Mouse (Mus musculus) hindbrain, embryonic 14.5 days (tissue): ENCODE data around the gene Dctpp1. TPM values are rescaled to one million over a fixed set of nuclear protein-coding genes. Genes with fewer than 3 reads are reported as not detected.

Experiments used
- ATAC-seq: fragments of 200-750 bp; cut with Nextera tagmentation; 2 replicates; pipeline ENCODE4 v1.8.0; 2017; ENCODE audit warnings: moderate number of reproducible peaks, mild to moderate bottlenecking, moderate TSS enrichment, moderate library complexity; ENCODE audit not compliant: low FRiP score
- DNase-seq: peaks from one replicate; pipeline ENCODE4 v3.0.0-alpha.2; 2015; ENCODE audit warnings: low spot score
- H3K27ac ChIP-seq: fragments of 300-500 bp; sonication (generic); 2 replicates; pipeline ENCODE4 v1.5.1; 2014; ENCODE audit warnings: mild to moderate bottlenecking, moderate library complexity
- H3K27me3 ChIP-seq: fragments of 300-500 bp; sonication (generic); 2 replicates; pipeline ENCODE4 v1.6.1; 2014; ENCODE audit warnings: mild to moderate bottlenecking, low read length, mixed read lengths; ENCODE audit not compliant: control insufficient read depth, insufficient read depth
- H3K36me3 ChIP-seq: fragments of 300-500 bp; sonication (generic); replicated peaks from 2 replicates; pipeline ENCODE4 v1.6.1; 2014; ENCODE audit not compliant: control insufficient read depth, insufficient read depth
- H3K4me1 ChIP-seq: fragments of 300-500 bp; sonication (generic); replicated peaks from 2 replicates; pipeline ENCODE4 v1.6.1; 2014; ENCODE audit warnings: antibody characterized with exemption, low read length, mixed read lengths; ENCODE audit not compliant: control insufficient read depth, insufficient read depth
- H3K4me2 ChIP-seq: fragments of 300-500 bp; sonication (generic); replicated peaks from 2 replicates; pipeline ENCODE4 v1.6.1; 2014; ENCODE audit warnings: mild to moderate bottlenecking, moderate library complexity
- H3K4me3 ChIP-seq: fragments of 300-500 bp; sonication (generic); replicated peaks from 2 replicates; pipeline ENCODE4 v1.5.1; 2014; ENCODE audit warnings: mild to moderate bottlenecking, low read length
- H3K9ac ChIP-seq: fragments of 300-500 bp; sonication (generic); 2 replicates; pipeline ENCODE4 v1.6.1; 2014
- H3K9me3 ChIP-seq: fragments of 300-500 bp; sonication (generic); 2 replicates; pipeline ENCODE4 v1.6.1; 2016; ENCODE audit warnings: low read length; ENCODE audit not compliant: control insufficient read depth
- WGBS: fragments of 180-500 bp; shearing (Covaris S2); extraction: QIAGEN DNeasy Blood & Tissue Kit; methylation state at CpG from one replicate; pipeline ENCODE4 v1.1.7; 2014; 5-methylcytosine and 5-hydroxymethylcytosine counted together
- polyA plus RNA-seq: library from polyadenylated mRNA; unstranded; fragments of >200 nt; fragmentation: Nextera tagmentation; extraction: Ambion mirVana; gene quantifications from 2 replicates; pipeline ENCODE4 v1.2.1, GENCODE M21; 2014

Gene Dctpp1
- polyA plus RNA-seq, 1 experiment from 2014 or later: 126 TPM

GRCm38 (mm10) chr7:127287940-127288339 is 27.4 kb upstream of the Dctpp1 start:
- Histone ChIP-seq H3K27me3 (no peaks in the 10 kb centered on the region), H3K36me3 (no peaks in the 10 kb centered on the region), H3K27ac (no peak overlapping the region), H3K4me1 (no peaks in the 10 kb centered on the region), H3K9ac (no peak overlapping the region), H3K4me2 (no peak overlapping the region), H3K9me3 (peaks cover 10% of the 10 kb centered on the region; the same call in 1 of the 2 replicates), H3K4me3 (no peak overlapping the region)
- WGBS: 75% methylated on average over 1 of the region's 1 CpGs
- DNase-seq (no peak), ATAC-seq (no peak)

GRCm38 (mm10) chr7:127285154-127285553 is 24.6 kb upstream of the Dctpp1 start:
- no peak for DNase-seq
- no peak overlapping the region for H3K27ac ChIP-seq
- 87% methylated on average over 9 of the region's 10 CpGs for WGBS
- no peaks in the 10 kb centered on the region for H3K36me3 ChIP-seq
- no peak for ATAC-seq
- no peaks in the 10 kb centered on the region for H3K27me3 ChIP-seq
- H3K4me2 ChIP-seq: no peak overlapping the region
- H3K4me1 ChIP-seq: no peaks in the 10 kb centered on the region
- H3K9ac ChIP-seq: no peak overlapping the region
- no peak overlapping the region for H3K4me3 ChIP-seq
- H3K9me3 ChIP-seq: peaks cover 10% of the 10 kb centered on the region; the same call in 1 of the 2 replicates

- H3K9me3 ChIP-seq: no peaks in the 10 kb centered on the region
- no peak overlapping the region for H3K4me3 ChIP-seq
- no peak overlapping the region for H3K9ac ChIP-seq
- no peaks in the 10 kb centered on the region for H3K36me3 ChIP-seq
- 96% methylated on average over 2 of the region's 2 CpGs for WGBS
- no peak overlapping the region for H3K4me2 ChIP-seq
- H3K27me3 ChIP-seq: no peaks in the 10 kb centered on the region
- no peak for ATAC-seq
- no peaks in the 10 kb centered on the region for H3K4me1 ChIP-seq
- no peak overlapping the region for H3K27ac ChIP-seq
- no peak for DNase-seq
Observed at GRCm38 (mm10) chr7:127282190-127282589, 21.7 kb upstream of the Dctpp1 start.

DNA sequence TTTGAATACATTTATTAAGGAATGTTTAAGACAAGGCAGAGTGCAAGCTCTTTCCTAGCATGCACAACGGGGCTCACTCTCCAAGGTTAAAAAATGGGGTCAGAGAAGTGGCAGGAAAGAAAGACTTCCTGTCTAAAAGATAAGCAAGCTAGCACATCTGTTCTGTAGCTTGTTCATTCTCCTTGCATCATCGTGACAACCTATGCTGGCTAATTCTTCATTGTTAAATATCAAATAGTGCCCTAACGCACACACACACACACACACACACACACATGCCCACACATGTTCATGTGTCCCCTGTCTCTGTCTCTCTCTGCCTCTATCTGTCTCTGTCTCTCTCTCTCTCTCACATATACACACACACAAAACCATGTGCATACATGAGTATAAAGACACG is 20.6 kb upstream of the Dctpp1 start:
- Histone ChIP-seq H3K9me3 (no peaks in the 10 kb centered on the region), H3K27me3 (no peaks in the 10 kb centered on the region), H3K36me3 (no peaks in the 10 kb centered on the region), H3K27ac (no peak overlapping the region), H3K4me1 (no peaks in the 10 kb centered on the region), H3K4me2 (no peak overlapping the region), H3K9ac (no peak overlapping the region), H3K4me3 (no peak overlapping the region)
- ATAC-seq: no peak
- DNase-seq: no peak
- WGBS: 87% methylated on average over 4 of the region's 4 CpGs

DNA sequence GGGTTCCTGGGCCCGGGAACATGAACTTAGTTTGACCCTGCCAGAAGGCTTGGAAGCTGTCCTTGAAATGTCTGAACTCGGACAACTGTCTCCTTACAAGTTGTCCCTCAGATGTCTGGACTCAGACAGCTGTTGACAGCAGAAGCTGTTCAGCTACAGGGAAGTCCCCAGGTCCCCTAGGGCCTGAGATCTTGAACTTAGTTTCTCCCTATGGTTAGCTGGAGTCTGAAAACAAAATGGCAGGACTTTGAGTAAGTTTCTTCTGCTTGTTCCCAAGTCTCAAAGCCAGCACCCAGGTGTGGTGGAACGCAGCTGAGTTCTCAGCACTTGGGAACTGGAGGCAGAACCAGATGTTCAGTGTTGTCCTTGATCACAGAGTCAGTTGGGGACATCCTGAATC is 19.6 kb upstream of the Dctpp1 start:
- no peaks in the 10 kb centered on the region for H3K27me3 ChIP-seq
- H3K4me1 ChIP-seq: no peaks in the 10 kb centered on the region
- H3K4me3 ChIP-seq: no peak overlapping the region
- H3K27ac ChIP-seq: no peak overlapping the region
- H3K4me2 ChIP-seq: no peak overlapping the region
- ATAC-seq (no peak), DNase-seq (no peak)
- no peak overlapping the region for H3K9ac ChIP-seq
- no peaks in the 10 kb centered on the region for H3K36me3 ChIP-seq
- no peaks in the 10 kb centered on the region for H3K9me3 ChIP-seq
- WGBS: 77% methylated on average over 3 of the region's 3 CpGs

DNA sequence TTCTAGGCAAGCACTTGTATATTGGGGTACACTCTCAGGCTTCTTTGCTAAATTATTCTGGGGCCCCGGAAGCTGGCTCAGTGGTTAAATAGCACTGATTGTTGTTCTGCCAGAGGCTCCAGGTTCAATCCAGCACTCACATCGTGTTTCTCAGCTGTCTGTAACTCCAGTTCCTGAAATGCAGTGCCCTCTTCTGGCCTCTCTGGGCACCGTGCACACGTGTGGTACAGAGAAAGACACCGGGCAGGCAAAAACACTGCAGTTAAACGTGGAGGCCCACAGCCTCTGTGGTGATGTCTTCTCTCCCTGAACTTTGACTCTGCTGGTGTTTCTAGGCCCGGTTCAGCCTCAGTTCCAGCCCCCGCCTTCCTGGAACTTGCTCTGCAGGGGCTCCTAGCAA is 17.8 kb upstream of the Dctpp1 start:
- DNase-seq: no peak

DNA sequence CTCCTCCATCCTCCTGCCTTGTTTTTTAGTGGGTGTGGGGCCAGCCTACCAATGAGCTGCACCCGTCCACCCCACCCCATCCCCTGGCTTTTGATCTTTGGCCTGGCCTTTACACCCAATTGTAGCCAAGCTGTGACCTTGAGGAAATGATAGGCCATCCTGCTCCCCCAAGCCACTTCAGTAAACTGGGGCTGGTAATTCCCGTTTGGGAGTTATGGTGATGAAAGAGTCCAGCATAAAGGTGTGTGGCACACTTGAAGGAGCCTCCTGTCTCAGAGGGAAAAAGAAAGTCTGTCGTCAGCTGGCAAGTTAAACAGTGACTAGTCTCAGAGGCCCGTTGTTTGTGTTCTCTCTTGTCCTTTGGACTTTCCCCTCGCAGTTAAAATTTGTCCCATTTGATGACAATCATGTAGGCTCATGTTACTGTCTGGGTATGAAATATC is 16.0 kb upstream of the Dctpp1 start:
- no peaks in the 10 kb centered on the region for H3K9me3 ChIP-seq
- H3K9ac ChIP-seq: no peak overlapping the region
- 69% methylated on average over 5 of the region's 5 CpGs for WGBS
- H3K4me1 ChIP-seq: peaks cover 21% of the 10 kb centered on the region
- DNase-seq (no peak), ATAC-seq (no peak)
- no peak overlapping the region for H3K4me2 ChIP-seq
- no peak overlapping the region for H3K4me3 ChIP-seq
- H3K27me3 ChIP-seq: no peaks in the 10 kb centered on the region
- peaks cover 4% of the 10 kb centered on the region; the same call in 1 of the 2 replicates for H3K36me3 ChIP-seq
- no peak overlapping the region for H3K27ac ChIP-seq

More for the DNA sequence above, 17.8 kb upstream of the Dctpp1 start:
- H3K9ac ChIP-seq: no peak overlapping the region
- ATAC-seq: no peak
- no peaks in the 10 kb centered on the region for H3K36me3 ChIP-seq
- no peaks in the 10 kb centered on the region for H3K9me3 ChIP-seq
- no peaks in the 10 kb centered on the region for H3K27me3 ChIP-seq
- no peak overlapping the region for H3K4me3 ChIP-seq
- 18% methylated on average over 8 of the region's 8 CpGs for WGBS
- H3K27ac ChIP-seq: no peak overlapping the region
- no peak overlapping the region for H3K4me2 ChIP-seq
- H3K4me1 ChIP-seq: peaks cover 6% of the 10 kb centered on the region

- peaks cover 24% of the 10 kb centered on the region for H3K36me3 ChIP-seq
- peak within 1 kb of the TSS; percentile 65 for H3K4me3 ChIP-seq
- 3% methylated on average over 39 of the region's 39 CpGs for WGBS
- H3K4me1 ChIP-seq: peaks cover 24% of the 10 kb centered on the region
- no peaks in the 10 kb centered on the region for H3K9me3 ChIP-seq
- peak; percentile 92 for ATAC-seq
- peak within 1 kb of the TSS; percentile 83 for H3K9ac ChIP-seq
- H3K27me3 ChIP-seq: no peaks in the 10 kb centered on the region
- peak within 1 kb of the TSS; percentile 88 for H3K27ac ChIP-seq
- DNase-seq: peak; percentile 98
- peak within 1 kb of the TSS; percentile 93 for H3K4me2 ChIP-seq
Observed at GRCm38 (mm10) chr7:127273925-127274789, 13.6 kb upstream of the Dctpp1 start, which contains the start of gene Sephs2. TSS of gene Sephs2 (minus strand) at chr7:127274055.

DNA sequence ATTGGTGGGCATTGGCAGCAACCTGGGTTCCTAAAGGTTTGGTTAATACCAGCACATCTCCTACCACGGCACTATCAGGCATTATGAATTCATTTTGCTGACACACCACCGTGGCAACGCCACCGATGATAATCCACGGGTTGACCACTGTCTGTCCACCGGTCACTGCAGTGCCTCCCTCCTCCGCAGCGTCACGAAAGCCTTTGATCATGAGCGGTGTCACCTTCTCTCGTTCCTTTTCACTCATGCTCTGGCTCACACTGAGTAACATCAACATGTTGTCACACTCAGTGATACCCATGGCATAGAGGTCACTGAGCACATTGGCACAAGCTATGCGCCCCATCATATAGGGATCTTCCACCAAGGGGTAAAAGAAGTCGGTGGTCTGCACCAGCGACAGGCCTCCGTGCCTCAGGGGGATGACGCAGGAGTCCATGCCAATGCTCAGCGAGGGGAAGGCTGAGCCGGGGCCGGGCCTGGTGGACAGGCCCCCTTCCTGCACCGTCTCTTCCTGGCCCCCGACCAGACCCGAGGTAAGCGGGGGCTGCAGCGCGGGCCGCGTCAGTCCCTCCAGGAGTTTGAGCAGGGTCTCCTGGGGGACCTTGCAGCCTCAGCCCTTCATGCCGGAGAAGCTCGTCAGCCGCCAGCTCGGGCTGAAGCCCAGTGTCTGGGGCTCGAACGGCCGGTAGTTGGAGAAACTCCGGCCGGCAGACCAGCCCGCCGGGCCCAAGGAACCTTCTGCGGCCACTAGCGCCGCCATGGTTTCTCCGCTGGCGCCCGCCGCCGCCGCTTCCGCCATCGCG is 12.8 kb upstream of the Dctpp1 start:
- peak overlapping the region; percentile 65 for H3K4me3 ChIP-seq
- 16% methylated on average over 50 of the region's 50 CpGs for WGBS
- H3K9me3 ChIP-seq: peaks cover 5% of the 10 kb centered on the region; the same call in 1 of the 2 replicates
- DNase-seq: no peak
- H3K36me3 ChIP-seq: peaks cover 33% of the 10 kb centered on the region
- peak overlapping the region; percentile 83 for H3K9ac ChIP-seq
- ATAC-seq: peak; percentile 53; the same call in 1 of the 2 replicates
- H3K27me3 ChIP-seq: no peaks in the 10 kb centered on the region
- H3K4me1 ChIP-seq: peaks cover 24% of the 10 kb centered on the region
- peak overlapping the region; percentile 93 for H3K4me2 ChIP-seq
- H3K27ac ChIP-seq: peak overlapping the region; percentile 88
